Mouse (Mus musculus) hindbrain, embryonic 16.5 days (tissue): ENCODE data around the gene A830018L16Rik. TPM values are rescaled to one million over a fixed set of nuclear protein-coding genes. Genes with fewer than 3 reads are reported as not detected.
A peak's percentile ranks its signal among the peaks of the same experiment; 100 is the strongest.

ENCODE experiments used
- ATAC-seq: fragments of 200-750 bp; cut with Nextera tagmentation; 2 replicates; pipeline ENCODE4 v1.8.0; 2017; ENCODE audit warnings: moderate TSS enrichment, moderate library complexity
- H3K27ac ChIP-seq: fragments of 300-500 bp; sonication (generic); 2 replicates; pipeline ENCODE4 v1.5.1; 2014; ENCODE audit warnings: low read depth, mild to moderate bottlenecking, control low read depth, low read length, moderate library complexity
- H3K27me3 ChIP-seq: fragments of 300-500 bp; sonication (generic); replicated peaks from 2 replicates; pipeline ENCODE4 v1.6.1; 2014; ENCODE audit warnings: low read length; ENCODE audit not compliant: control insufficient read depth, insufficient read depth
- H3K36me3 ChIP-seq: fragments of 300-500 bp; sonication (generic); 2 replicates; pipeline ENCODE4 v1.6.1; 2014; ENCODE audit warnings: mild to moderate bottlenecking, low read length, moderate library complexity, mixed read lengths; ENCODE audit not compliant: control insufficient read depth, insufficient read depth
- H3K4me1 ChIP-seq: fragments of 300-500 bp; sonication (generic); 2 replicates; pipeline ENCODE4 v1.6.1; 2014; ENCODE audit warnings: low read depth, low read length; ENCODE audit not compliant: control insufficient read depth, insufficient read depth
- H3K4me2 ChIP-seq: fragments of 300-500 bp; sonication (generic); 2 replicates; pipeline ENCODE4 v1.6.1; 2014; ENCODE audit warnings: mild to moderate bottlenecking, low read length, control low read depth, moderate library complexity
- H3K4me3 ChIP-seq: fragments of 300-500 bp; sonication (generic); 2 replicates; pipeline ENCODE4 v1.5.1; 2014; ENCODE audit warnings: mild to moderate bottlenecking, low read length, control low read depth, moderate library complexity
- H3K9ac ChIP-seq: fragments of 300-500 bp; sonication (generic); 2 replicates; pipeline ENCODE4 v1.6.1; 2014; ENCODE audit warnings: low read depth, mild to moderate bottlenecking, control low read depth, low read length, moderate library complexity
- H3K9me3 ChIP-seq: fragments of 300-500 bp; sonication (generic); 2 replicates; pipeline ENCODE4 v1.6.1; 2014; ENCODE audit warnings: mild to moderate bottlenecking, low read length, moderate library complexity; ENCODE audit not compliant: control insufficient read depth
- WGBS: fragments of 180-500 bp; shearing (Covaris S2); extraction: QIAGEN DNeasy Blood & Tissue Kit; methylation state at CpG from one replicate; pipeline ENCODE4 v1.1.7; 2014; 5-methylcytosine and 5-hydroxymethylcytosine counted together
- polyA plus RNA-seq: library from polyadenylated mRNA; unstranded; fragments of >200 nt; fragmentation: Nextera tagmentation; extraction: Ambion mirVana; gene quantifications from 2 replicates; pipeline ENCODE4 v1.2.1, GENCODE M21; 2015

Gene A830018L16Rik
- polyA plus RNA-seq, 1 experiment from 2014 or later, result 12.9 TPM

- ATAC-seq, result no peak; the same call in 1 of the 2 replicates
- WGBS, result 45% methylated on average over 3 of the region's 3 CpGs
- Histone ChIP-seq H3K9me3 (no peaks in the 10 kb centered on the region), H3K9ac (no peak overlapping the region), H3K36me3 (no peaks in the 10 kb centered on the region), H3K4me3 (no peak overlapping the region), H3K4me2 (no peak overlapping the region), H3K27me3 (no peaks in the 10 kb centered on the region), H3K4me1 (no peaks in the 10 kb centered on the region), H3K27ac (no peak overlapping the region)
Observed at GRCm38 (mm10) chr1:11895715-11896114, 481.8 kb downstream of the A830018L16Rik start.

GRCm38 (mm10) chr1:11915873-11916272 lies 502.0 kb downstream of the A830018L16Rik start:
- no peak overlapping the region for H3K9ac ChIP-seq
- no peak overlapping the region for H3K4me3 ChIP-seq
- H3K27me3 ChIP-seq, result no peaks in the 10 kb centered on the region
- no peak for ATAC-seq
- no peak overlapping the region for H3K27ac ChIP-seq
- H3K4me2 ChIP-seq, result no peak overlapping the region
- H3K4me1 ChIP-seq, result no peaks in the 10 kb centered on the region
- peaks cover 5% of the 10 kb centered on the region for H3K9me3 ChIP-seq
- H3K36me3 ChIP-seq, result no peaks in the 10 kb centered on the region

DNA sequence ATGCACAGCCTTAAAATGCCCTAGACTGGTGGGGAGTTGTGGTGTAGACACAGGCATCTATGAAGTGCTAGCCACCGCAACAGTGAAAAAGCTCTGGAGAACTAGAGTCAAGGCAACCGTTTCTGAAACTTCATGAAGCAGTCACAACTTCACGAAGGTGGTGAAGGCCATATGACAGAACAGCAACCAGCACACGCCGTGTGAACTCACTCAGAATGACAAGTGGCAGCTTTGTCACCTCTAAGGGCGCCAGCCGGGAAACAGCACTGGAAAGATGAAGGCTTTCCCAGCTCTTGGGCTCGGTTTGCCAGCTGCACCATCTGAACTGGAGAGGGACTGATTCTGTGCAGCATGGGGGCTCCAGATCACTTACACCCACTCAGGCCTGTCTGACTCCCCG lies 523.1 kb downstream of the A830018L16Rik start:
- Histone ChIP-seq H3K9ac (no peak overlapping the region), H3K27me3 (no peaks in the 10 kb centered on the region), H3K4me3 (no peak overlapping the region), H3K36me3 (no peaks in the 10 kb centered on the region), H3K9me3 (no peaks in the 10 kb centered on the region), H3K4me1 (no peaks in the 10 kb centered on the region), H3K27ac (no peak overlapping the region), H3K4me2 (no peak overlapping the region)
- WGBS, result 80% methylated on average over 9 of the region's 9 CpGs
- ATAC-seq, result no peak

DNA sequence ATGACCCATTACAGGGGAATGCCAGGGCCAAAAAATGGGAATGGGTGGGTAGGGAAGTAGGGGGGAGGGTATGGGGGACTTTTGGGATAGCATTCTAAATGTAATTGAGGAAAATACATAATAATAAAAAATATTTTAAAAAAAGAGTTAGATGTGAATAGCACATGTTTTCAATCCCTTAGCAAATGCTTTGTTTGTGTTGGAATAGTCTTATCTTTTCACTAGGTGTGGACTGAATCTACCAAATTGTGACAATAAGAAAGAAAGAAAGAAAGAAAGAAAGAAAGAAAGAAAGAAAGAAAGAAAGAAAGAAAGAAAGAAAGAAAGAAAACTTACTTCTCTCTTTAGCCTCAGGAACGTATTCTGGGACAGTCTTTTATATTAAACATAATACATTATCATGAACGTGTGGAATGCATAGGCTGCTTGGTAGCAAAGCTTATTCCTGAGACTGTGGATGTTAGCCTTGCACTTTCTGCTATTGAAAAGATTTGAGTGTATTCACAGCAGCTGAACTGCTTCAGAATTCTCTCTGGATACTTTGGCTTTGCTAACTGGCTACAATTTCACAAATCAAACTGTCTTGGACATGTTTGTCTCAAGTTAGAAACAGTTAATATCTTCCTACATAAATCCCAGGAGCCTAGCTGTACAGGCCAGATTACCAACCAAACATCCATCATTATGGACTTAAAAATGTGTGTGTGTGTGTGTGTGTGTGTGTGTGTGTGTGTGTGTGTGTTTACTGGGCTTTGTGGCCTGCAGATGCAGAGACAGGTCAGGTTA lies 545.7 kb downstream of the A830018L16Rik start:
- Histone ChIP-seq H3K4me1 (no peaks in the 10 kb centered on the region), H3K9me3 (no peaks in the 10 kb centered on the region), H3K27me3 (no peaks in the 10 kb centered on the region), H3K4me2 (no peak overlapping the region), H3K36me3 (no peaks in the 10 kb centered on the region), H3K4me3 (no peak overlapping the region), H3K27ac (no peak overlapping the region), H3K9ac (no peak overlapping the region)
- WGBS, result 83% methylated on average over 2 of the region's 2 CpGs
- ATAC-seq, result no peak

DNA sequence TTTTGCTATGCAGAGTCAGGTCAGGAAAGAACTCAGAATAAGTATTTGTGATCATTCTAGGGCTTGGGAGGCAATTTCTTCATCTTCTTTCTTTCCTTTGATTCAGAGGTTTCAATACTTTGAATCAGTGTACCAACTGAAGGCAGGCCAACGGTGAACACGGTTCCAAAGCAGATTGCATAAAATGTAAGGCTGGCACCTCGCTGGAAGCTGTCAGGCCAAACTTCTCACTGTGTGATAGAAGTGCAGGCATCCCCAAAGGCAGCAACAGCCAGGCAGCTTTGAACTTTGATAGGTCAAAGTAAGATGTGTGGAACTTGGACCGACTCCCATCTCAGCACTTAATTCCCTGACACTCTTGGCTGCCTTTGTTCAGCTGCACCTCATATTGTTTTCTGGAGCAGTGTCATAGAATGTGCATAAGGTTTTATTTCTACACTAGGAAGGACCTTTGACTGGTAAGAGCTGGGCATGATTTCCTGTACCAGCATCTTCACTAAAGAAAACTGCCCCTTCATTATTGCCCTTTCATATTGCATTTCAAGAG lies 568.8 kb downstream of the A830018L16Rik start:
- no peak overlapping the region for H3K4me3 ChIP-seq
- H3K36me3 ChIP-seq, result no peaks in the 10 kb centered on the region
- no peak overlapping the region for H3K4me2 ChIP-seq
- H3K4me1 ChIP-seq, result no peaks in the 10 kb centered on the region
- H3K9ac ChIP-seq, result no peak overlapping the region
- H3K27ac ChIP-seq, result no peak overlapping the region
- H3K27me3 ChIP-seq, result no peaks in the 10 kb centered on the region
- no peaks in the 10 kb centered on the region for H3K9me3 ChIP-seq
- 78% methylated on average over 4 of the region's 4 CpGs for WGBS
- ATAC-seq, result no peak

- Histone ChIP-seq H3K4me2 (no peak overlapping the region), H3K36me3 (no peaks in the 10 kb centered on the region), H3K9ac (no peak overlapping the region), H3K27me3 (no peaks in the 10 kb centered on the region), H3K27ac (no peak overlapping the region), H3K4me3 (no peak overlapping the region), H3K4me1 (no peaks in the 10 kb centered on the region), H3K9me3 (no peaks in the 10 kb centered on the region)
- 76% methylated on average over 3 of the region's 3 CpGs for WGBS
- ATAC-seq, result no peak
Observed at GRCm38 (mm10) chr1:11990011-11990410, 576.1 kb downstream of the A830018L16Rik start.

- no peaks in the 10 kb centered on the region for H3K4me1 ChIP-seq
- ATAC-seq, result no peak
- no peak overlapping the region for H3K27ac ChIP-seq
- no peaks in the 10 kb centered on the region for H3K27me3 ChIP-seq
- H3K9ac ChIP-seq, result no peak overlapping the region
- no peak overlapping the region for H3K4me2 ChIP-seq
- H3K4me3 ChIP-seq, result no peak overlapping the region
- H3K36me3 ChIP-seq, result no peaks in the 10 kb centered on the region
- no peaks in the 10 kb centered on the region for H3K9me3 ChIP-seq
- WGBS, result 77% methylated on average over 2 of the region's 2 CpGs
Observed at GRCm38 (mm10) chr1:11996297-11996878, 582.5 kb downstream of the A830018L16Rik start.

GRCm38 (mm10) chr1:11997574-11997973 lies 583.7 kb downstream of the A830018L16Rik start:
- 69% methylated on average over 2 of the region's 2 CpGs for WGBS
- Histone ChIP-seq H3K4me3 (no peak overlapping the region), H3K36me3 (no peaks in the 10 kb centered on the region), H3K4me2 (no peak overlapping the region), H3K9ac (no peak overlapping the region), H3K9me3 (no peaks in the 10 kb centered on the region), H3K4me1 (no peaks in the 10 kb centered on the region), H3K27me3 (no peaks in the 10 kb centered on the region), H3K27ac (no peak overlapping the region)
- no peak for ATAC-seq

GRCm38 (mm10) chr1:12000557-12000956 lies 586.7 kb downstream of the A830018L16Rik start:
- no peaks in the 10 kb centered on the region for H3K36me3 ChIP-seq
- H3K4me1 ChIP-seq, result no peaks in the 10 kb centered on the region
- no peak overlapping the region for H3K4me2 ChIP-seq
- H3K27me3 ChIP-seq, result no peaks in the 10 kb centered on the region
- no peak overlapping the region for H3K4me3 ChIP-seq
- H3K9ac ChIP-seq, result no peak overlapping the region
- peak; percentile 89 for ATAC-seq
- H3K27ac ChIP-seq, result no peak overlapping the region
- 35% methylated on average over 4 of the region's 4 CpGs for WGBS
- H3K9me3 ChIP-seq, result no peaks in the 10 kb centered on the region
